Mouse (Mus musculus): ENCODE measurements at regions not wholly inside any gene's neighbourhood (a gene's known extent, or its start where the extent isn't known, plus 50 kb on each side); places are given as distances from the start of the nearest gene placed in this dataset.
A peak's percentile ranks its signal among the peaks of the same experiment; 100 is the strongest.

DNA sequence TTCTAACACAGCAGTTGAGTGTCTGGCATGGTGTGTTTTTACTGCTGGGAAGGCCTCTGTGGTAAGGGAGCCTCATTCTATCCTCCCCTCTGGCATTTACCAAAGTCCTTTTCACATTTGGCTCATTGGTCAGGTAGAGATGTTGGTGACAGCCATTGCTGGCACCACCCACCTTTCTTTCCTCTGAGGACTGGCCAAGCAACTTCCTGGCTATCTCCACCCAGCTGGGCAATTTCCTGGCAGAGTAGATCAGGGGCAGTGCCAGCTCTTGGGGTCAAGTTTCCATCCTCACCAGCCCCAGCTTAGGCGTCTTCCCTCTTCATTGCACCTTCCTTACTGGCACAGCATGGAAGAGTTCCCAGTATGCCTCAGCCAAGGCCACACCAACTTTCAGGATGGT lies 372.5 kb upstream of the Kif2a start:
- DNase-seq (ENCODE audit: low spot score in 2 of 2): no peak

GRCm38 (mm10) chr13:107389535-107390150 lies 367.7 kb upstream of the Kif2a start:
- no peak for DNase-seq (ENCODE audit: low spot score in 2 of 2)

DNA sequence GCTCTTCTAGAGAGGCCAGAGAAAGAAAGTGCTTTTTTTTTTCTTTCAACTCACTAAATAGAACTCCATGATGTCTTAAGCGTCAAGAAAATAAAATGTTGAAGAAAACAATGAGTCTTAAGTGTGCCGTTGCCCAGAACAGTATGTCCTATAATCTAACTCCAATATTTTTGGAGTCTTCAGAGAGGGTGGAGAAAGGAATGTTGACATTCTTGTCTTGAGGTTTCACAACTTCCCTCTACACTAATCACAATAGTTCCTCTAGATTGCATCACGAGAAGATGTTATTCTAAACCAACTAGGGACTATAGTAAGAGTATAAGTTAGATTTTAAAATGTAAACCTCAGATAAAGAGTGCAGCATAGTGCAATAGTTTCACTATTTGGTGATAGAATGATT lies 367.1 kb upstream of the Kif2a start:
- no peak for DNase-seq (ENCODE audit: low spot score in 2 of 2)

DNA sequence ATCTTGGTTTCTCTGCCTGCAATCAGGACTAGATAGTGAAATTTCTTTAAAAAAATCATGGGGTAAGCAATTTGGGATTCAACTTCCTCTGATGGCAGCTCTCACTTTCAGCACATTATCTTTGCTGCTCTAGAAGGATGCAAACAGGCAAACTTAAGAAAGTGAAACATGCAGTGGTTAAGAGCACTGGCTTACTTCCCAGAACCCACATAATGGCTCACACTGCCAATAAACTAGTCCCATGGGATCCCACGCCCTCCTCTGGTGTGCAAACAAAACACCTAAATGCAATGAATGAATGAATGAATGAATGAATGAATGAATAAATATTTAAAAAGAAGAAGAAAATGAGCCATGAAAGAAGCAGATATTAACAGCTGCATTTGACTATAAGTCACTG lies 356.1 kb upstream of the Kif2a start:
- no peak for DNase-seq (ENCODE audit: low spot score in 2 of 2)

- no peak for DNase-seq (ENCODE audit: low spot score in 2 of 2)
Observed at GRCm38 (mm10) chr13:107372666-107373065, 350.7 kb upstream of the Kif2a start.

DNA sequence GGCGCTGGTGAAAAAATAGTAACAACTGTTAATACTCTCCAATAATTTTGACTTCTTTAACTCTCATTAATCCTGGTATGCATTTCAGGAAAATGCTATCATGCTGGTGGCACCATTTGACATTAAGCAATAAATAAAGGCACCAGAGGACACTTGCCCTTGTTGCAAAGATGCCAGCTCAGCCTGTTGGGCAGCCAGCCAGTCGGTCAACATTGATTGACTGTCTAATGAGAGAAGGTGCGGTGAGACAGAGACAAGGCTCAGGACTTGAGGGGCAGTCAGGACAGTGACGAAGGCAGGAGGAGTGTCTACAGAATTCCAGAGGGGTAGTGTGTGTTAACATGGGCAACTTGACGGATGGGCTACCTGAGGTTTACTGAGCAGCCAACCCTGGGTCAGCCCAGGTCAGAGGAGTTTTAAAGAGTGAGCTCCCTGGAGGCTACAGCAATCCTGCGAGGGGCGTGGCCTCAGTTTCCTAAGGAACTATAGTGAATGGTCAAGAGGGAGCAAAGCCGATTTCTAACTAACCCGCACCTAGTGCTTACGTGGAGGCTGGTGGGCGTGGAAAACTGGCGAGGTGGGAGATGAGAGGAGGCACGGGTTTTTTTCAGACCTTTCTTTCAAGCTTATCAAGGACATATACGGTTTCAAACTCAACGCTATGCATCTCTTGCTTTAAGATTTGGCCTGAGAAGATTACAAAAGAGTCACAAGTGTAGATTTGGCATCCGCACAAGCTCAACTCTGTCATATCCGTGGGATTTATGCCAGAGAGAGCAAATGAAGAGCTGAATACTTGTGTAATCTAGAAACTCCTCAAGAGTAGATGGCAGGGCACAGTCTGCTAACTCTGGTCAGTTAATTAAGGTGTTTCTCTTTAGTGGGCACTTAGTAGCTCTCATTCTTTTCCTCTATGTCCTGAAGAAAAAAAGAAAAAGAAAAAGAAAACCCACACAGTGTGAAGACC lies 350.0 kb upstream of the Kif2a start:
- no peak for DNase-seq (ENCODE audit: low spot score in 2 of 2)

DNA sequence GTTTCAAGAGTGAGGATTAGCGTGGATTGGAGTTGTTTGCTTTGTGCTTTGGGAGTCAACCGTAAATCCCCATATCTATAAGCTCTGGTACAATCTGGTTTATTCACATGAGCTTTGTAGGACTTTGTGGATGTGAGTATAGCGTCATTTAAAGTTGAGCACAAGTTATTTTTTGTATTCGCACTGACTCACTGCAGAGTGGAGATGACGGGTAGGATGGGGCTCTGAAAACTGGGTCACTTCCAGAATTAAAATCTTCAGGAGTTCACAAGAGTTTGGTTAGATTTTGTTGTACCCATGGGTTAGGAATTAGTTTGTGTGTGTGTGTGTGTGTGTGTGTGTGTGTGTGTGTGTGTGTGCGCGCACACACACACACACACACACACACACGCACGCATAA lies 345.7 kb upstream of the Kif2a start:
- no peak for DNase-seq (ENCODE audit: low spot score in 2 of 2)

DNA sequence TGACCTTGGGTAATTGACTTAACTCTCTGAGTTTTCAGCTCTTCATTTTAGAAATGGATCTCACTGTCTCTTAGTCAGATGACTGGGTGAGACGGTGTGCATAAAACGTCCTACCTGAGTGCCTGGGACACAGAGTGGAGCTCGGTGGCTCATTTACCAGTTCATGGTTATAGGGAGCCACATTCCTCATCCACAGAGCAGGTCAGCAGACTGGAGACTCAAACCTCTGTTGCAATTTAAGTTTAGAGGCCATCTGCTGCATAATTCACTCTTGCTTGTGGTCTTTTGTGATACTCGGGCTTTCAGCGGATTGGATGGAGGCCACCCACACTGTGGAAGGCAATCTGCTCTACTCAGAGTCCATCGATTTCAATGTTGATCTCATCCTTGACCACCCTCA lies 343.8 kb upstream of the Kif2a start:
- DNase-seq (ENCODE audit: low spot score in 2 of 2): no peak

GRCm38 (mm10) chr13:107365241-107365640 lies 343.3 kb upstream of the Kif2a start:
- no peak for DNase-seq (ENCODE audit: low spot score in 2 of 2)

- DNase-seq (ENCODE audit: low spot score in 2 of 2): no peak
Observed at GRCm38 (mm10) chr13:107362806-107363687, 341.1 kb upstream of the Kif2a start.

GRCm38 (mm10) chr13:107340802-107341364 lies 319.0 kb upstream of the Kif2a start:
- no peak for DNase-seq (ENCODE audit: low spot score in 2 of 2)

GRCm38 (mm10) chr13:107338111-107338510 lies 316.2 kb upstream of the Kif2a start:
- no peak for DNase-seq (ENCODE audit: low spot score in 2 of 2)

GRCm38 (mm10) chr13:107337111-107337510 lies 315.2 kb upstream of the Kif2a start:
- no peak for DNase-seq (ENCODE audit: low spot score in 2 of 2)

- DNase-seq (ENCODE audit: low spot score in 2 of 2): no peak
Observed at GRCm38 (mm10) chr13:107329348-107329747, 307.4 kb upstream of the Kif2a start.

DNA sequence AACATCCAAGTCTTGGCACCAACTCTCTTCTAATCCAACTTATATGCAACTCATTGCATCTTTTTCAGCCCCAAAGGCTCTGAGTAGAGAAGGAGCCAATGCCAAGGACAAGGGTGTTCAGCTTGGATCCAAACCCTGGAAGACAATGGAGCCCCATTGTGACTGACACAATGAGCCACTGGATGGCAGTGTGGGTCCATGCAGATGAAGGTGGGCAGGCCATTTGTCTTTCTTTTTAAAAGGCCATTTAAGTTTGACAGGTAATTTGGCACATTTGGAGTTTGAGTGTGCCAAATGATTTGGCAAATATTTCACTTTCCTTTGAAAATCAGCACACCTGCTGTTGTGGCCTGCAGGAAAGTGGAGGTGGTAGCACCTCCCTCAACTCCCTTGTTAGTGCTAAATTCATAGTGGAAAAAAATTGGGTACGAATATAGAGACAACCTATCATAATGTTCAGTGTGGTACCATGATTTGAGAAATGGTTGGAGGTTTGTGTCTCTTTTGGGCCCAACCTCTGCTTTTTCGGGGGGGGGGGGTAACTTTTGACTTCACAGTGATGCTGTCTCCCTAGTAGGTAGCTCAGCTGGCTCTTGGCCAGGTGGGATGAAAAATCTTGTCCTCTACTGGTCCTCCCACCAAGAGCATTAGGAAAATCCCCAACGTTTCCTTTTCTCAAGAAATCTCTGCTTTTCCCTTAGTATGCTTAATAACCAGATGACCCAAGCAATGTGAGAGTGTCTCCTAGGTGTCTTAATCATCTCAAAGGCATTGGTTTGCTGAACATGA lies 304.0 kb upstream of the Kif2a start:
- DNase-seq (ENCODE audit: low spot score in 2 of 2): peak in 1 of 2 experiments; percentile 38

DNA sequence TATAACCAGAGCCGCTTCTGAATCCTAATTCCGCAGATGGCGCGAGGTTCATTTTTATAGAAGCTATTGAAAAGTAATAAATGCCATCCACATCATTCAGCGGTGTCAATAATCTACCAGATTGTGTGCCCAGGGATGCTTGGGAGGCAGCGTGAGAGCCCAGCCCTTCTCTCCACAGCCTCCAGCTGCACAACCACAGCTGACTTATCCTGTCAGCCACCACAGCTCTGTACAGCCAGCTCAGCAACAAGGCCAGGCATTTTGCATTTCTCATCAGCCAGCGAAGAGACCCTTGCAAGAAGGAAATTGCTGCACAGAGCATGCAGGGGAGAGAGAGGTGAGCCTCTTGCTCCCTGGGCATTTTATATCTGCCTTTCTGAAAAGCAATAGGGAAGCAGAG lies 292.8 kb upstream of the Kif2a start:
- no peak for DNase-seq (ENCODE audit: low spot score in 2 of 2)

- peak in 1 of 2 experiments; percentile 16 for DNase-seq (ENCODE audit: low spot score in 2 of 2)
Observed at GRCm38 (mm10) chr13:107308958-107309639, 287.2 kb upstream of the Kif2a start.

DNA sequence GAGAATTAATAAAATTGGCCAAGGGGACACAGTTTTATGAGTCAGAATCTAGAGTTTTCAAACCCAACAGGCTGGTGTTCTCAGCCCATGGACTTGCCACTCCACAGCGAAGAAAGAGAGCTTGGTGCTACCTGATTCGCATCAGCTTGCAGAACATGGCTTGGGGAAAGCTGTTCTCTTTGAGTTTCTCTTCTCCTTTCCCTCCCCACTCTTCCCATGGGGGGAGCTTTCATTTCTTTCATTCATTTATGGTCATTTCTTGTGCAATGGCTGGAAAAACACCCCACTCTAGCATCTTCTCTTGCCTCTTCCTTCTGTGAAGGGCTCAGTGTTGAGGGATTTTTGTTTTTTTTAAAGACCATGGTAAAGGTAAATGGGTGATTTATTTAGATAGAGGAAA lies 286.5 kb upstream of the Kif2a start:
- no peak for DNase-seq (ENCODE audit: low spot score in 2 of 2)

DNA sequence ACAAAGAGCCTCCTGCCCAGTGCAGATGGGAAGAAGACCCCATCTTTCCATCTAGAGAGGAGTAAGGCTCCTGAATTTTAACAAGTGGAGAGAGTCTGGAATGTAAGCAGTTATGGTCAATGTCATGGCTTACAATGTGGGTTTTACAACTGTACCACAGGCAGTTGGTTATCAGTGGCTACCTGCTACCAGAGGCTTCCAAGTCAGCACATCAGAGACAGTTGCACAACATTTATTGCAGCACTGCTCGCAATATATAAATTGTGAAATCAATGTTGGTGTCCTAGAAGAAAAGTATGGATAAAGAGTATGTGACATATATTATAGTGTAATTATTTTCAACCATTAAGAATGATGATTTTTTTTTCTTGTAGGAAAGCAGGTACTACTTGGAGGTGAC lies 285.0 kb upstream of the Kif2a start:
- no peak for DNase-seq (ENCODE audit: low spot score in 2 of 2)

DNA sequence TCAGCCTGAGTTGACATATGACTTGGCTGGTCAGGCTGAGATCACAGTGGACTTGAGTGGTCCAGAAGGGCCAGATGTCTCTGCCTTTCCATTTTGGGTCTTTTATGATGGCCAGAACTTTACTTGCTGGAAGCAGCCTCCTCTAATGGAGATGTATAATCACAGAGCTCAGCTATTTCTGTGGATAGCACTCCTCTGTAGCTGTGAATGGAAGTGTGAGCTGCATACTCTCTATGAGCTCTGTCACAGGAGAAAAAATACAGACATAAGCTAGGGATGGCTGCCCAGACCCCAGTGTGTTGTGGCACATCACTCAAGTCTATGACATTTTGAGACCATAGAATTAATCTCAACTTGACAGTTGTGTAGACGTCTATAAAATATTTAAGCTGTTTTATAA lies 284.3 kb upstream of the Kif2a start:
- no peak for DNase-seq (ENCODE audit: low spot score in 2 of 2)

All from frontal cortex, postnatal 14 days (tissue).